Mouse (Mus musculus): ENCODE measurements at regions not wholly inside any gene's neighbourhood (a gene's known extent, or its start where the extent isn't known, plus 50 kb on each side); places are given as distances from the start of the nearest gene placed in this dataset.

GRCm38 (mm10) chr8:90755020-90755419 lies 62.2 kb downstream of the Gm19935 start:
- TF ChIP-seq CTCF (IDR thresholded peaks at IDR 0.05; ENCODE audit: insufficient read depth, low read length) (no peak), POLR2A (IDR thresholded peaks at IDR 0.05; ENCODE audit: borderline replicate concordance, extremely low read depth, low read depth, low read length) (no peak)

All from lung, adult 2 months (tissue).